Mouse (Mus musculus) testis, postnatal 14 days (tissue): ENCODE measurements around the gene Fcgrt.
"Not testable (repeated sequence)": the region's sequence is repeated elsewhere in the genome, so short reads cannot be mapped to it uniquely, and the experiment has no call there.

Source experiments
- DNase-seq: peaks from one replicate; pipeline ENCODE4 v3.0.0; 2021; ENCODE audit warnings: low spot score

The Fcgrt gene

DNA sequence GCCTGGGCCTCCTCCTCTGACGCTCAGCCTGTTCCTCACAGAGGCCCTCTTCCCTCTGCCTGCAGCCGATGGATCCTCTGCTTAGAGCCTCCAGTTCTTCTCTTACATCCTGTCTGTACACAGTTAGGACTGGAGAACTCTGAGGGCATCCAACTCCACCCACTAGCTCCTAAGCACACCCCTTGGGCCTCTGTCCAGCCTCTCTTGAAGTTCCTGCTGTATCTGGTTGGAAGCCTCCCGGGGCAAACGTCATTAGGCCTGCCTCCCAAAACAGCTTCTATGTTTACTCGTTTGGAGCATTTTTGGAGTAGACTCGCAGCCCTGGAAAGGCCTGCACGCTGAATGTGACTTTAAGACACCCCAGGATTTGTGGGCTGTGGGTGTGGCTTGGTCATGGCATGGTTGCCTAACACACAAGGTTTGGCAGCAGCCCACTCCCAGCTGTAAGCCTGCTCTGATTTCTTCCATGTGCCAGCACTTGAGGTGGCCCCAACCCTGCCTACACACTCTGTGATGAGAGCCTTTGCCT, at the start of gene Fcgrt:
TSS of gene Fcgrt (minus strand) at position 200 of the 529 bp plus-strand sequence.
- peak; percentile 88 for DNase-seq

- DNase-seq, result not testable (repeated sequence)
These were observed 49.4 kb upstream of the Fcgrt start for GRCm38 (mm10) chr7:45153052-45153451.

GRCm38 (mm10) chr7:45151303-45151702, 47.7 kb upstream of the Fcgrt start:
- no peak for DNase-seq

- no peak for DNase-seq
These were observed 46.7 kb upstream of the Fcgrt start for GRCm38 (mm10) chr7:45150321-45150720.

- no peak for DNase-seq
These were observed 45.9 kb upstream of the Fcgrt start for GRCm38 (mm10) chr7:45149545-45149944.

DNA sequence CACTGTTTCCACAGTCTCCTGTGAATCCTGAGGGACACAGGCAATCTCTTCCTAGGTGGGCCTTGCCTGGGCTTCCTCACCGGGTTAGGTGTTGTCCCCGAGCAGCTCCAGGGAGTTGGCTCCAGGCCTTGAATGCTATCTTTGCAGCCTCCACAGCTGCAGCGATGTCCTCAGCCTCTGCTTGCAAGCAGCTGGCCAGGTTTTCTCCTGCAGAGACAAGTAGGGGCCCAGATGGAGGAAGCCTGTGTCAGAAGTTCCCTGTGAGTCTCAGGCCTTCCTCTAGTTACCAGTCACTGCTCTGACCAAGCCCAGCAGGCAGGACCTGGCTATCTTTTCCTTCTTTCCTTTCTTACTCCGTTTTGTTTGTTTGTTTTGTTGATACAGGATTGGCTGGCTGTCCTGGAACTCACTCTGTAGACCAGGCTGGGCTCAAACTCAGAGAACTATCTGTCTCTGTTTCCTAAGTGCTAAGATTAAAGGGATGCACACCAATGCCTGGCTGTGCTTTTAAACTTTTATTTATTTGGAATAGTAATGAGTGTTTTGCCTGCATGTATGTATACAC, 45.0 kb upstream of the Fcgrt start:
- DNase-seq, result no peak

- no peak for DNase-seq
These were observed 44.2 kb upstream of the Fcgrt start for GRCm38 (mm10) chr7:45147899-45148298.

GRCm38 (mm10) chr7:45147267-45147666, 43.6 kb upstream of the Fcgrt start:
- no peak for DNase-seq

- no peak for DNase-seq
These were observed 41.8 kb upstream of the Fcgrt start for GRCm38 (mm10) chr7:45145460-45145859.

DNA sequence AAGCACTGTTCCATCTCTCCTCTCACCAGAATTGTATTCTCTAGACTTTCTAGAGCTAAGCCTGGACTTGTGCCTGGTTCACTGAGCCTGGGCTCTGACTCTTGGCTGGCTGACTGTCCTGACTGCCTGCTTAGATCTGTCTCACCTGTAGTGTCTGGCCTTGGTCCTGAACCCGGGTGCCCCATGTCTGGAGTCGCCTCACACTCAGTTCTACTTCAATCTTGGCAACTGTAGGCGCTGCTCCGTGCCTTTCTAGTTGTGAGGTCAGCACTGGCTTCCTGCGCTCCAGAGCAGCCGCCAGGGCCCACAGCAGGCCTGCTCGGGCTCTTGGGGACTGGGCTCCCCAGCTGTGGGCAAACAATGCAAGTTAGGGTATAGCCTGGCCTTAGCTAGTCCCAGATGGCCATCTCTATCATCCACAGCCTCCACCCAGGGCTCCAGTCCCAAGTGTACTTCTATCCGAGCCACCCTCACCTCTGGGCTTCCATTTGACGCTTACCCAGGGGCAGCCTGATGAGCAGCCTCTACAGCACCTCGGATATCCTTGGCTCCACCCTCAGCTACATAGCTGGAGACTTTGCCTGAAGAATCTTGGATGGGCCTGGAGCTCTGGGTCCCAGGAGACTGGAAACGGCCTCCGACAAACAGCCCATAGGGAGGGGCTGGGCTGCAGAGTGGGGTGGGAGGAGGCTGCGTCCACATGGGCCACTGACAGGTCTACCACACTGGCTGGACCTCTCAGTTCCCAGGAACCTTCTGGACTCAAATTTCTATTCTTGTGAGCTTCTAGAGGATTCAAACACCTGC, 40.9 kb upstream of the Fcgrt start:
- DNase-seq, result no peak

DNA sequence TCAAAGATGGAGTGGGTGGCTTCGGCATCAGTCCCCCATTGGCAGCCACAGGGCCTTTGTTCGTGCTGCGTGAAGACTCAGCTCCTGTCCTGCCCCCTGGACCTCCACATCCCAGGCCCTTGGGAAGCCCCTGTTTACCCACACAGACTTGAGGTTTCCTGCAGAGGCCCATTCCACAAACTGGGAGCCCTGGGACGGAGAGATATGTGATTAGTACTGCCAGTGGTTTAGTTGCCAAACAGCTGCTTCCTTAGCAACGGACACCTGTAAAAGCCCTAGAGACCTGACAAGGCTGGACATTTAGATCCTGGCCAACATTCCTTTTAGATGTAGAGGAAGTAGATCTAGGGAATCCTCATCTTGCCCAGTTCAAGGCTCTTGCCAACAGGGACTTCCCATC, 38.3 kb upstream of the Fcgrt start:
- no peak for DNase-seq

DNA sequence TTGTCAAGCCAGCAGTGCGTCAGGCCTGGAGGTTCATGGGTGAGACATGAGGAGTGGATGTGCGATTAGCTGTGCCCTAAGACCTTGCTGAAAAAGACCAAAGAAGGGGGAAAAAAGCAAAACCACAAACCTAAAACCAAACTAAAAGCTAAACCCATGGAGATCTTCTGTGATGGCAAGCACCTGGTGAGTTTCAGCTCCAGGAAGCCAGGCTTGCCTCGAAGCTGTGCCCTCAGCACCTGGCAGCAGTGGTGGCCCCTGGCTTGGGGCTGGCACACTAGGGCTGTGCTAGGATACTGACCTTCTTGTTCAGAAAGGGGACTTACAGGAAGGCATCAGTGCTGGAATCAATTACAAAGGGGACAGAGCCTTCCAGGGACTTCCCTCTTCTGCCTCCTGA, 37.7 kb upstream of the Fcgrt start:
- DNase-seq, result no peak

DNA sequence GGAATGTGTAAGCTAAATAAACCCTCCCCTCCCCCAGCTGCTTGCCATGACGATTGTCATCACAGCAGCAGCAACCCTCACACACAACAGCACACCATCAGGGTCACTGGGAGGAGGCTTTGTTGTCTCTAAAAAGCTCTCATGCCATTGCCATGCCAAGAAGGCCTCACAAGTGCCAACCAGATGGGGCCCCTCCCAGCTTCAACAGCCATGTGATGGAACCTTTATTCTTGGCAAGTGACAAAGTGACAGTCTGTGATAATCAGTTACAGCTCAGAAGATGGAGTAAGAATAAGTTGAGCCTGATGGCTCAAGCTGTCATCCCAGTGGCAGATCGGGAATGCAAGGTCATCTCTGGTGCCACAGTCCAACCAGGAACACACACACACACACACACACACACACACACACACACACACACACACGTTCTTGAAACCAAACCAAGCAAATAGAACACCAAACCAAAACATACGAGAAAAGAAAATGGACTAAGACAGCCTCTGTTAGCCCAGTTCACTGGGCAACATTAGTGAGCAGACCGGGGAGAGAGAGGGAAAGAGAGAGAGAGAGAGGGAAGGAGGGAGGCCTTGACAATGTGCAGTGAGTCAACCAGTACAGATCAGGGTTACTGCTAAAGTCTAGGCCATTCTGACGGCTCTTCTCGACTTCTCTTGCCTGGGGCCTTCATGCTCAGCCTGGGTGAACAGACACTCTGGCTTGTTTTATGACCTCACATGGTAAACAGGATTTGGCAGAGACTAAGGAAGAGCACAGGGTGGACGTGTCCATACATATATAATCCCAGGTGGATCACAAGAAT, 36.5 kb upstream of the Fcgrt start:
- no peak for DNase-seq

- DNase-seq, result no peak
These were observed 34.8 kb upstream of the Fcgrt start for GRCm38 (mm10) chr7:45138403-45138802.

GRCm38 (mm10) chr7:45137171-45138006, 33.7 kb upstream of the Fcgrt start:
- DNase-seq, result no peak

DNA sequence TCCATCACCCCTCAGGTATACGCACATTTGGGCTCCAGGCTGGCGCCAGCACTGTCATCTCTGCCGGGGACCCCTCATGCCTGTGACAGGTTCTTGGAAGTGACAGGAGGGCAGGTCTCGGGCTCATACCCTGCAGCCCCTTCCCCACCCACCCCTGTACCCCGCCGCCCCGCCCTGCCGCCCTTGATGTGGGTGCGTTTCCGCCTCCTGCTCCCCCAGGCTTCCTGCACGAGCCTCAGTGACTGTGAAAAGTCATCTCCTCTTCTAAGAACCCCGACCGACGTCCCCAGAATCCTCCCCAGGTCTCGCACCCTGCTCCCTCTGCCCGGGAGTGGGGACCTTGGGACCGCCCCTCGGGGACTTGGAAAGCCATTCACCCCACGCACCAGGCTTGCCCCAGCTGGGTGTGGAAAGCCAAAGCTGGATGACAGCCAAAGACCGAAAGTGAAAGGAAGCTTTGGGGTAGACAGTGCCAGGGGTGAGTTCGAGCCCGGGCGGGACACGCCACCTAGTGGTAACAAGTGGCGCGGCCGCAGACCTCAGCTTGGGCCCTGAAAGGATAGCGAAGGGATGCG, 32.4 kb upstream of the Fcgrt start, which contains the start of the genes Gm45713 and Flt3l:
TSS of gene Gm45713 (minus strand) at position 239 of the 575 bp plus-strand sequence.
TSS of gene Flt3l (minus strand) at position 440 of the 575 bp plus-strand sequence.
- peak; percentile 85 for DNase-seq

- no peak for DNase-seq
These were observed 31.7 kb upstream of the Fcgrt start for GRCm38 (mm10) chr7:45135370-45135769.

GRCm38 (mm10) chr7:45134544-45135026, 30.9 kb upstream of the Fcgrt start:
- peak; percentile 64 for DNase-seq

DNA sequence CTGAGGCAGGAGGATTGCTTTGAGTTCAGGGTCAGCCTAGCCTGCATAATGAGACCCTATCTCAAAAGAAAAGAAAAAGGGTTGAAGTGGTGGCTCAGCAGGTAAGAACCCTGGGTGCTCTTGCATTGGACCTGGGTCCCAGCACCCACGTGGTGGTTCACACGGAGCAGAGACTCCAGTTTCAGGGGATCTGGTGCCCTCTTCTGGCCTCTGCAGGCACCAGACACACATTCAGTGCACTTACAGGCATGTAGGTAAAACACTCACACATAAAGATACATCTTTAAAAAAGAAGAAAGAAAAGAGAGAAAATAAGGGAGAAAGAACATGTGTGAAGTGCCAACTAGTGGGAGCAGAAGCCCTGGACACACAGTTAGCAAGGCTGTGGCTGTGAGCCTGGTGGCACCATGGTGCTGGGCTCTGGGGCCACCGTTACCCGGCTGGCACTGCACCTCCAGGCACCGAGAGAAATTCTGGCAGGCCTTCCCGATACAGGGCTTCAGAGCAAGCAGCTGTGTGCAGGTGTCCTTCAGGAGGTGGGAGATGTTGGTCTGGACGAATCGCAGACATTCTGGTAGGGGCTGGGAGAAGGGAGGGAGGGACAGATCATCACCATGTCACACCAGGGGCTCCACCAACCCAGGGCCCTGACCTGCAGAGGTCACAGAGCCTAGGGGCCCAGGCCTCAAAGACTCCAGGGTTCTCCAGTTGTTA, 30.0 kb upstream of the Fcgrt start:
- no peak for DNase-seq

DNA sequence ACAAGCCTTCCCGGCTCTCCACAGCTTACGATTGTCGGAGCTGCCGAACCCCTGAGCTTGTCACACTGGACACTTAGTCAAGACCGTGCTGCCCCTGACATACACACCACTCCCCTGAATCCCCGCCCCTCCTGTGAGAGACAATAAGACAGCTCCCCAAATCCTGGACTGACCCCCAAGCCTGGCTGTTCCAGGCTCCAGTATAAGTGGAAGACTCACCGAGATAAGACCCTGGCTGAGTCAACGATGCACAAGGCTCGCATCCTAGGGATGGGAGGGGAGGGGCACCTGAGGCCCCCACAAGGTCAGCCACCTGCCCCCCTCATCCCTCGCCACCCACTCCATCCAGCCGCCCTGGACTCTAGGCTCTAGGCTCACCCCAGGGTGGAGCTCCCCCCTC, 28.2 kb upstream of the Fcgrt start:
- DNase-seq, result no peak
